Mouse (Mus musculus) cerebellum, postnatal 4 days (tissue): ENCODE measurements around the gene Trmt10a.
"Not testable (repeated sequence)": the region's sequence is repeated elsewhere in the genome, so short reads cannot be mapped to it uniquely, and the experiment has no call there.

Source experiments
- DNase-seq, 2 experiments: peaks; one replicate each; pipeline ENCODE4 v3.0.0; 2022; ENCODE audit warnings: low spot score in 2 of 2, mixed read lengths in 1 of 2

Gene Trmt10a

GRCm38 (mm10) chr3:138134528-138134927 lies 8.7 kb upstream of the Trmt10a start:
- no peak for DNase-seq

- not testable (repeated sequence) for DNase-seq
Measured at GRCm38 (mm10) chr3:138138146-138138545, 5.1 kb upstream of the Trmt10a start.

GRCm38 (mm10) chr3:138139663-138140062 lies 3.6 kb upstream of the Trmt10a start:
- no peak for DNase-seq

GRCm38 (mm10) chr3:138142052-138142732 lies 1.1 kb upstream of the Trmt10a start:
- no peak for DNase-seq

GRCm38 (mm10) chr3:138142733-138143314 lies 424 bp upstream of the Trmt10a start:
- DNase-seq = no peak

GRCm38 (mm10) chr3:138144060-138144641 lies 903 bp downstream of the Trmt10a start:
- no peak for DNase-seq

- peak; percentile 58 to 76 for DNase-seq
Measured at GRCm38 (mm10) chr3:138144642-138145171, 1.5 kb downstream of the Trmt10a start, which contains the start of gene Mttp. TSS of gene Mttp (minus strand) at chr3:138144968.

GRCm38 (mm10) chr3:138148811-138149210 lies 5.6 kb downstream of the Trmt10a start:
- DNase-seq = no peak

GRCm38 (mm10) chr3:138155062-138155461 lies 11.8 kb downstream of the Trmt10a start:
- no peak for DNase-seq

- peak in 1 of 2 experiments; percentile 42 for DNase-seq
Measured at GRCm38 (mm10) chr3:138156651-138157050, 13.4 kb downstream of the Trmt10a start.

- DNase-seq = no peak
Measured at GRCm38 (mm10) chr3:138161623-138162022, 18.4 kb downstream of the Trmt10a start.

- DNase-seq = no peak
Measured at GRCm38 (mm10) chr3:138162553-138163183, 19.4 kb downstream of the Trmt10a start.

- DNase-seq = no peak
Measured at GRCm38 (mm10) chr3:138173291-138173690, 30.0 kb downstream of the Trmt10a start.

- DNase-seq = no peak
Measured at GRCm38 (mm10) chr3:138175551-138175950, 32.3 kb downstream of the Trmt10a start.

GRCm38 (mm10) chr3:138182019-138182418 lies 38.8 kb downstream of the Trmt10a start:
- DNase-seq = no peak

GRCm38 (mm10) chr3:138183371-138183770 lies 40.1 kb downstream of the Trmt10a start:
- no peak for DNase-seq

- no peak for DNase-seq
Measured at GRCm38 (mm10) chr3:138185290-138185689, 42.0 kb downstream of the Trmt10a start.

- DNase-seq = no peak
Measured at GRCm38 (mm10) chr3:138185995-138186930, 43.0 kb downstream of the Trmt10a start.

GRCm38 (mm10) chr3:138192260-138192659 lies 49.0 kb downstream of the Trmt10a start:
- DNase-seq = no peak

- no peak for DNase-seq
Measured at GRCm38 (mm10) chr3:138193683-138194302, 50.5 kb downstream of the Trmt10a start, which contains the start of gene 4930579F01Rik. TSS of gene 4930579F01Rik (minus strand) at chr3:138193825.

- no peak for DNase-seq
Measured at GRCm38 (mm10) chr3:138197093-138197492, 53.8 kb downstream of the Trmt10a start.
